Mouse (Mus musculus) adrenal gland, adult (tissue): ENCODE results near the gene Smim1.

ENCODE experiments used
- DNase-seq, 2 experiments: peaks; one replicate each; pipeline ENCODE4 v3.0.0; 2022 to 2023; ENCODE audit warnings: low spot score in 1 of 2; ENCODE audit not compliant: inconsistent age in 2 of 2

The Smim1 gene

GRCm38 (mm10) chr4:154025641-154026440, at the start of gene Smim1:
Gene Smim1, minus strand, starts transcription at chr4:154026230.
- DNase-seq: peak; percentile 88 to 95

GRCm38 (mm10) chr4:154071941-154072340, 45.9 kb upstream of the Smim1 start:
- no peak for DNase-seq

GRCm38 (mm10) chr4:154071521-154071920, 45.5 kb upstream of the Smim1 start:
- no peak for DNase-seq

- peak; percentile 11 to 55 for DNase-seq
Measured at GRCm38 (mm10) chr4:154070896-154071295, 44.9 kb upstream of the Smim1 start.

GRCm38 (mm10) chr4:154064827-154065773, 39.1 kb upstream of the Smim1 start:
- peak in 1 of 2 experiments; percentile 44 for DNase-seq

- DNase-seq: no peak
Measured at GRCm38 (mm10) chr4:154057696-154058095, 31.7 kb upstream of the Smim1 start.

- DNase-seq: no peak
Measured at GRCm38 (mm10) chr4:154056661-154057060, 30.6 kb upstream of the Smim1 start.

- no peak for DNase-seq
Measured at GRCm38 (mm10) chr4:154056046-154056445, 30.0 kb upstream of the Smim1 start.

- DNase-seq: no peak
Measured at GRCm38 (mm10) chr4:154055482-154055881, 29.5 kb upstream of the Smim1 start.

- no peak for DNase-seq
Measured at GRCm38 (mm10) chr4:154053065-154053464, 27.0 kb upstream of the Smim1 start.

GRCm38 (mm10) chr4:154051401-154051800, 25.4 kb upstream of the Smim1 start:
- no peak for DNase-seq

GRCm38 (mm10) chr4:154045837-154046236, 19.8 kb upstream of the Smim1 start:
- DNase-seq: no peak

- no peak for DNase-seq
Measured at GRCm38 (mm10) chr4:154042577-154042976, 16.5 kb upstream of the Smim1 start, which contains the start of gene Ccdc27. Gene Ccdc27, minus strand, starts transcription at chr4:154042677.

- no peak for DNase-seq
Measured at GRCm38 (mm10) chr4:154037123-154037522, 11.1 kb upstream of the Smim1 start.

- no peak for DNase-seq
Measured at GRCm38 (mm10) chr4:154028646-154029045, 2.6 kb upstream of the Smim1 start.

GRCm38 (mm10) chr4:154028066-154028465, 2.0 kb upstream of the Smim1 start:
- no peak for DNase-seq

- no peak for DNase-seq
Measured at GRCm38 (mm10) chr4:154026441-154026761, 371 bp upstream of the Smim1 start.

GRCm38 (mm10) chr4:154024729-154025521, 1.1 kb downstream of the Smim1 start:
- DNase-seq: peak; percentile 53 to 79

GRCm38 (mm10) chr4:154023754-154024601, 2.1 kb downstream of the Smim1 start:
- DNase-seq: peak; percentile 39 to 64

GRCm38 (mm10) chr4:154022844-154023243, 3.2 kb downstream of the Smim1 start:
- DNase-seq: no peak
